Mouse (Mus musculus): ENCODE results near the gene Sdc4. TPM values are rescaled to one million over a fixed set of nuclear protein-coding genes. Genes with fewer than 3 reads are reported as not detected.
A peak's percentile ranks its signal among the peaks of the same experiment; 100 is the strongest.

Gene Sdc4
- polyA plus RNA-seq, 1 experiment from 2014 or later, result 178 TPM

GRCm38 (mm10) chr2:164386953-164387352 is 56.7 kb downstream of the Sdc4 start:
- Histone ChIP-seq H3K27me3 (peaks cover 10% of the 10 kb centered on the region; the same call in 1 of the 2 replicates), H3K4me1 (peaks cover 49% of the 10 kb centered on the region), H3K27ac (no peak overlapping the region), H3K9me3 (no peaks in the 10 kb centered on the region), H3K4me3 (no peak overlapping the region), H3K9ac (no peak overlapping the region), H3K36me3 (no peaks in the 10 kb centered on the region), H3K4me2 (0 out of 2 replicates have a peak overlapping the region, but pooled peaks have one; percentile 23)
- WGBS, result 16% methylated on average over 8 of the region's 8 CpGs
- ATAC-seq (ENCODE audit: borderline replicate concordance, extremely low read depth, low FRiP score, low TSS enrichment), result no peak

- no peaks in the 10 kb centered on the region for H3K36me3 ChIP-seq
- peak overlapping the region; percentile 23 for H3K4me2 ChIP-seq
- peaks cover 49% of the 10 kb centered on the region for H3K4me1 ChIP-seq
- H3K9me3 ChIP-seq, result no peaks in the 10 kb centered on the region
- peak; percentile 78 for ATAC-seq (ENCODE audit: borderline replicate concordance, extremely low read depth, low FRiP score, low TSS enrichment)
- H3K27me3 ChIP-seq, result peaks cover 10% of the 10 kb centered on the region; the same call in 1 of the 2 replicates
- no peak overlapping the region for H3K9ac ChIP-seq
- WGBS, result 9% methylated on average over 18 of the region's 18 CpGs
- H3K4me3 ChIP-seq, result no peak overlapping the region
- H3K27ac ChIP-seq, result no peak overlapping the region; the same call in 1 of the 2 replicates
These were observed 57.5 kb downstream of the Sdc4 start for GRCm38 (mm10) chr2:164385927-164386763.

- Histone ChIP-seq H3K4me2 (no peak overlapping the region), H3K9ac (no peak overlapping the region), H3K27ac (no peak overlapping the region), H3K4me1 (peaks cover 38% of the 10 kb centered on the region), H3K36me3 (no peaks in the 10 kb centered on the region), H3K4me3 (no peak overlapping the region), H3K9me3 (no peaks in the 10 kb centered on the region), H3K27me3 (peaks cover 10% of the 10 kb centered on the region; the same call in 1 of the 2 replicates)
- no peak for ATAC-seq (ENCODE audit: borderline replicate concordance, extremely low read depth, low FRiP score, low TSS enrichment)
- 43% methylated on average over 11 of the region's 11 CpGs for WGBS
These were observed 59.9 kb downstream of the Sdc4 start for GRCm38 (mm10) chr2:164383656-164384399.

GRCm38 (mm10) chr2:164382971-164383370 is 60.7 kb downstream of the Sdc4 start:
- H3K27ac ChIP-seq, result no peak overlapping the region
- no peak overlapping the region for H3K9ac ChIP-seq
- H3K4me2 ChIP-seq, result no peak overlapping the region
- no peak for ATAC-seq (ENCODE audit: borderline replicate concordance, extremely low read depth, low FRiP score, low TSS enrichment)
- 71% methylated on average over 3 of the region's 3 CpGs for WGBS
- no peaks in the 10 kb centered on the region for H3K9me3 ChIP-seq
- peaks cover 2% of the 10 kb centered on the region; the same call in 1 of the 2 replicates for H3K27me3 ChIP-seq
- H3K36me3 ChIP-seq, result no peaks in the 10 kb centered on the region
- H3K4me1 ChIP-seq, result peaks cover 33% of the 10 kb centered on the region
- H3K4me3 ChIP-seq, result no peak overlapping the region

GRCm38 (mm10) chr2:164381726-164382125 is 62.0 kb downstream of the Sdc4 start:
- Histone ChIP-seq H3K4me1 (peaks cover 22% of the 10 kb centered on the region), H3K27ac (no peak overlapping the region), H3K4me3 (no peak overlapping the region), H3K9ac (no peak overlapping the region), H3K27me3 (no peaks in the 10 kb centered on the region), H3K4me2 (no peak overlapping the region), H3K36me3 (no peaks in the 10 kb centered on the region), H3K9me3 (no peaks in the 10 kb centered on the region)
- 71% methylated on average over 8 of the region's 8 CpGs for WGBS
- no peak for ATAC-seq (ENCODE audit: borderline replicate concordance, extremely low read depth, low FRiP score, low TSS enrichment)

GRCm38 (mm10) chr2:164377478-164378426 is 65.9 kb downstream of the Sdc4 start:
- ATAC-seq (ENCODE audit: borderline replicate concordance, extremely low read depth, low FRiP score, low TSS enrichment), result no peak
- Histone ChIP-seq H3K4me3 (no peak overlapping the region), H3K27me3 (no peaks in the 10 kb centered on the region), H3K4me1 (no peaks in the 10 kb centered on the region), H3K4me2 (no peak overlapping the region), H3K9me3 (no peaks in the 10 kb centered on the region), H3K36me3 (no peaks in the 10 kb centered on the region), H3K9ac (no peak overlapping the region), H3K27ac (no peak overlapping the region)
- WGBS, result 82% methylated on average over 15 of the region's 15 CpGs

Other genes with a start within 250 kb of the Sdc4 start
- gene Wfdc15a, start 243.8 kb downstream of the Sdc4 start, polyA plus RNA-seq (2015; fragmentation: Nextera tagmentation; extraction: Ambion mirVana), result not detected in 2 replicates
- gene Wfdc15b, start 222.2 kb downstream of the Sdc4 start, polyA plus RNA-seq (2015; fragmentation: Nextera tagmentation; extraction: Ambion mirVana), result 0.45 TPM in 1 of 2 replicates, not detected in the other
- not detected in 2 replicates for gene Svs2, start 205.4 kb downstream of the Sdc4 start, polyA plus RNA-seq (2015; fragmentation: Nextera tagmentation; extraction: Ambion mirVana)
- not detected in 2 replicates for gene Svs3b, start 187.2 kb downstream of the Sdc4 start, polyA plus RNA-seq (2015; fragmentation: Nextera tagmentation; extraction: Ambion mirVana)
- gene Svs4, start 165.4 kb downstream of the Sdc4 start, polyA plus RNA-seq (2015; fragmentation: Nextera tagmentation; extraction: Ambion mirVana), result not detected in 2 replicates
- not detected in 2 replicates for gene Svs3a, start 154.6 kb downstream of the Sdc4 start, polyA plus RNA-seq (2015; fragmentation: Nextera tagmentation; extraction: Ambion mirVana)
- not detected in 2 replicates for gene Svs6, start 127.1 kb downstream of the Sdc4 start, polyA plus RNA-seq (2015; fragmentation: Nextera tagmentation; extraction: Ambion mirVana)
- not detected in 2 replicates for gene Svs5, start 111.1 kb downstream of the Sdc4 start, polyA plus RNA-seq (2015; fragmentation: Nextera tagmentation; extraction: Ambion mirVana)
- 1.4 and 1.6 TPM in 2 replicates for gene Slpi, start 54.8 kb downstream of the Sdc4 start, polyA plus RNA-seq (2015; fragmentation: Nextera tagmentation; extraction: Ambion mirVana)
- gene Rbpjl, start 40.7 kb downstream of the Sdc4 start, polyA plus RNA-seq (2015; fragmentation: Nextera tagmentation; extraction: Ambion mirVana), result 9.4 and 10.7 TPM in 2 replicates
- gene Matn4, start 38.7 kb downstream of the Sdc4 start, polyA plus RNA-seq (2015; fragmentation: Nextera tagmentation; extraction: Ambion mirVana), result 41.3 and 42.7 TPM in 2 replicates
- 65.8 and 69.0 TPM in 2 replicates for gene Sys1, start 13.1 kb upstream of the Sdc4 start, polyA plus RNA-seq (2015; fragmentation: Nextera tagmentation; extraction: Ambion mirVana)
- gene Gm20458, start 17.1 kb upstream of the Sdc4 start, polyA plus RNA-seq (2015; fragmentation: Nextera tagmentation; extraction: Ambion mirVana), result 17.1 and 17.6 TPM in 2 replicates
- gene Trp53tg5, start 29.8 kb upstream of the Sdc4 start, polyA plus RNA-seq (2015; fragmentation: Nextera tagmentation; extraction: Ambion mirVana), result not detected in 2 replicates
- 8.8 and 10.1 TPM in 2 replicates for gene Dbndd2, start 42.2 kb upstream of the Sdc4 start, polyA plus RNA-seq (2015; fragmentation: Nextera tagmentation; extraction: Ambion mirVana)
- gene Pigt, start 53.6 kb upstream of the Sdc4 start, polyA plus RNA-seq (2015; fragmentation: Nextera tagmentation; extraction: Ambion mirVana), result 60.8 and 64.6 TPM in 2 replicates
- 404 and 415 TPM in 2 replicates for gene Wfdc2, start 118.5 kb upstream of the Sdc4 start, polyA plus RNA-seq (2015; fragmentation: Nextera tagmentation; extraction: Ambion mirVana)
- not detected in 2 replicates for gene Spint3, start 129.6 kb upstream of the Sdc4 start, polyA plus RNA-seq (2015; fragmentation: Nextera tagmentation; extraction: Ambion mirVana)
- gene Wfdc6a, start 141.6 kb upstream of the Sdc4 start, polyA plus RNA-seq (2015; fragmentation: Nextera tagmentation; extraction: Ambion mirVana), result 0.77 and 0.95 TPM in 2 replicates
- gene Eppin, start 149.7 kb upstream of the Sdc4 start, polyA plus RNA-seq (2015; fragmentation: Nextera tagmentation; extraction: Ambion mirVana), result not detected in 2 replicates
- gene Wfdc6b, start 169.6 kb upstream of the Sdc4 start, polyA plus RNA-seq (2015; fragmentation: Nextera tagmentation; extraction: Ambion mirVana), result not detected in 2 replicates
- gene Wfdc8, start 169.7 kb upstream of the Sdc4 start, polyA plus RNA-seq (2015; fragmentation: Nextera tagmentation; extraction: Ambion mirVana), result not detected in 2 replicates
- not detected in 2 replicates for gene Wfdc16, start 194.9 kb upstream of the Sdc4 start, polyA plus RNA-seq (2015; fragmentation: Nextera tagmentation; extraction: Ambion mirVana)
- not detected in 2 replicates for gene Wfdc10, start 212.2 kb upstream of the Sdc4 start, polyA plus RNA-seq (2015; fragmentation: Nextera tagmentation; extraction: Ambion mirVana)
- not detected in 2 replicates for gene Wfdc9, start 212.7 kb upstream of the Sdc4 start, polyA plus RNA-seq (2015; fragmentation: Nextera tagmentation; extraction: Ambion mirVana)
- gene Wfdc11, start 230.2 kb upstream of the Sdc4 start, polyA plus RNA-seq (2015; fragmentation: Nextera tagmentation; extraction: Ambion mirVana), result not detected in 2 replicates
- 0.20 and 0.22 TPM in 2 replicates for gene Wfdc13, start 241.2 kb upstream of the Sdc4 start, polyA plus RNA-seq (2015; fragmentation: Nextera tagmentation; extraction: Ambion mirVana)